Mouse (Mus musculus): ENCODE measurements at regions not wholly inside any gene's neighbourhood (a gene's known extent, or its start where the extent isn't known, plus 50 kb on each side); places are given as distances from the start of the nearest gene placed in this dataset.

GRCm38 (mm10) chr16:28105866-28106265, 647.0 kb downstream of the Fgf12 start:
- no peak for DNase-seq (ENCODE audit: low read depth, low spot score)

GRCm38 (mm10) chr16:28109771-28110170, 643.1 kb downstream of the Fgf12 start:
- DNase-seq (ENCODE audit: low read depth, low spot score) = no peak

Measured in mesoderm, embryonic 11.5 days (tissue).